Mouse (Mus musculus) liver, embryonic 14.5 days (tissue): ENCODE data around the gene Pla2r1.

ENCODE experiments used
- CTCF ChIP-seq: IDR thresholded peaks from 2 replicates; pipeline ENCODE4 v1.5.1; 2016; ENCODE audit warnings: antibody characterized with exemption, low read depth, control low read depth
- EP300 ChIP-seq: IDR thresholded peaks from 2 replicates; pipeline ENCODE4 v1.6.1; 2016; ENCODE audit warnings: antibody characterized with exemption, low read depth

- no peak for TF ChIP-seq CTCF
- TF ChIP-seq EP300, result no peak
Observed at GRCm38 (mm10) chr2:60551673-60552072, 1.4 kb downstream of the Pla2r1 start.
